Mouse (Mus musculus): ENCODE results near the gene Arih2.

- TF ChIP-seq POLR2A (IDR thresholded peaks at IDR 0.05; ENCODE audit: insufficient read length, low read depth) (no peak), USF1 (IDR thresholded peaks at IDR 0.05; ENCODE audit: low read depth) (no peak), MYOG (IDR thresholded peaks at IDR 0.05; ENCODE audit: control insufficient read depth in 1 of 3, insufficient read depth in 1 of 3, insufficient read length in 2 of 3, low read depth in 2 of 3) (no peak), CEBPB (IDR thresholded peaks at IDR 0.05; ENCODE audit: insufficient read depth, poor library complexity, severe bottlenecking) (no peak), TCF12 (IDR thresholded peaks at IDR 0.05; ENCODE audit: insufficient read depth, poor library complexity, severe bottlenecking) (no peak), MAX (IDR thresholded peaks at IDR 0.05; ENCODE audit: low read depth) (no peak), POLR2AphosphoS2 (IDR thresholded peaks at IDR 0.05; ENCODE audit: insufficient read length, low read depth) (no peak), E2F4 (IDR thresholded peaks at IDR 0.05; ENCODE audit: insufficient read depth) (no peak), MYOD1 (IDR thresholded peaks at IDR 0.05; ENCODE audit: control insufficient read depth in 1 of 3, insufficient read length in 2 of 3, low read depth in 2 of 3) (no peak), REST (IDR thresholded peaks at IDR 0.05; ENCODE audit: insufficient read depth, insufficient read length) (no peak), SRF (IDR thresholded peaks at IDR 0.05; ENCODE audit: control insufficient read depth, insufficient read length, low read depth) (peak; percentile 73), TCF3 (IDR thresholded peaks at IDR 0.05; ENCODE audit: insufficient read length, low read depth) (no peak)
Observed at GRCm38 (mm10) chr9:108693946-108694345, 44.8 kb upstream of the Arih2 start.

Measured in myocyte (in vitro differentiated cells).